Mouse (Mus musculus) G1E (cell line): ENCODE measurements around the gene Klf8. TPM values are rescaled to one million over a fixed set of nuclear protein-coding genes. Genes with fewer than 3 reads are reported as not detected.
"Not testable (repeated sequence)": the region's sequence is repeated elsewhere in the genome, so short reads cannot be mapped to it uniquely, and the experiment has no call there.

Experiments used
- ATAC-seq: 2 replicates; pipeline ENCODE4 v1.8.0; 2016; ENCODE audit warnings: mild to moderate bottlenecking; ENCODE audit not compliant: insufficient number of reproducible peaks, poor library complexity, low FRiP score, severe bottlenecking; ENCODE audit errors: extremely low read depth
- DNase-seq: peaks from one replicate; pipeline ENCODE4 v3.0.0; 2012; ENCODE audit warnings: low spot score
- H3K27me3 ChIP-seq: 2 replicates; pipeline ENCODE4 v1.6.1; 2012; ENCODE audit warnings: mild to moderate bottlenecking, low read length, inconsistent platforms; ENCODE audit not compliant: insufficient read depth
- H3K36me3 ChIP-seq: replicated peaks from 2 replicates; pipeline ENCODE3; 2012; ENCODE audit warnings: mild to moderate bottlenecking, inconsistent platforms
- H3K4me1 ChIP-seq: 2 replicates; pipeline ENCODE4 v1.6.1; 2012; ENCODE audit warnings: low read depth, low read length, inconsistent platforms, mixed read lengths; ENCODE audit not compliant: insufficient read depth
- H3K4me3 ChIP-seq: 2 replicates; pipeline ENCODE4 v1.5.1; 2012; ENCODE audit warnings: low read depth, mild to moderate bottlenecking, inconsistent platforms, low read length, moderate library complexity, mixed read lengths
- H3K9me3 ChIP-seq: replicated peaks from 2 replicates; pipeline ENCODE4 v1.6.1; 2012; ENCODE audit warnings: inconsistent platforms
- CTCF ChIP-seq: IDR thresholded peaks from 2 replicates; pipeline ENCODE4 v1.5.1; 2012; ENCODE audit warnings: low read depth, low read length, inconsistent platforms, mixed read lengths
- GATA1 ChIP-seq: IDR thresholded peaks from 2 replicates; pipeline ENCODE4 v1.6.1; 2012; ENCODE audit warnings: borderline replicate concordance, low read length, inconsistent platforms, mixed read lengths
- GATA2 ChIP-seq: IDR thresholded peaks from 2 replicates; pipeline ENCODE4 v1.6.1; 2012; ENCODE audit warnings: low read depth, low read length, inconsistent platforms, borderline replicate concordance
- POLR2AphosphoS5 ChIP-seq: IDR thresholded peaks from 2 replicates; pipeline ENCODE4 v1.6.1; 2012; ENCODE audit warnings: low read depth, low read length, inconsistent platforms; ENCODE audit not compliant: insufficient replicate concordance
- TAL1 ChIP-seq: conservative IDR thresholded peaks from 2 replicates; pipeline ENCODE4 v1.6.1; 2012; ENCODE audit warnings: low read depth, low read length, inconsistent platforms, mixed read lengths
- polyA plus RNA-seq: library from polyadenylated mRNA; stranded (reverse); fragments of >175 nt; gene quantifications from 2 replicates; pipeline ENCODE4 v1.2.3, GENCODE M21; 2012
- total RNA-seq, 2 experiments: library from RNA; stranded (forward) in 1 of 2; stranded (reverse) in 1 of 2; fragments of 200-1000 nt in 1 of 2; fragments of >200 nt in 1 of 2; fragmentation: Nextera tagmentation in 1 of 2; gene quantifications; 2 replicates each; pipeline ENCODE4 v1.2.3; 2014 to 2017

The Klf8 gene
- total and polyA plus RNA-seq, 3 experiments: 0.05 TPM; not detected in 2

GRCm38 (mm10) chrX:153255504-153255903, 18.2 kb downstream of the Klf8 start:
- ATAC-seq (no peak), DNase-seq (no peak)
- H3K27me3 ChIP-seq: no peaks in the 10 kb centered on the region
- H3K4me3 ChIP-seq: no peak overlapping the region
- H3K4me1 ChIP-seq: no peaks in the 10 kb centered on the region
- no peaks in the 10 kb centered on the region for H3K36me3 ChIP-seq
- H3K9me3 ChIP-seq: no peaks in the 10 kb centered on the region
- TF ChIP-seq CTCF (no peak), GATA2 (no peak), GATA1 (no peak), TAL1 (no peak), POLR2AphosphoS5 (no peak)

GRCm38 (mm10) chrX:153282185-153282584, 44.9 kb downstream of the Klf8 start:
- Histone ChIP-seq H3K27me3 (no peaks in the 10 kb centered on the region), H3K4me3 (no peak overlapping the region), H3K9me3 (no peaks in the 10 kb centered on the region), H3K4me1 (no peaks in the 10 kb centered on the region), H3K36me3 (no peaks in the 10 kb centered on the region)
- no peak for ATAC-seq
- TF ChIP-seq POLR2AphosphoS5 (no peak), GATA2 (no peak), GATA1 (no peak), CTCF (no peak), TAL1 (no peak)
- DNase-seq: no peak

GRCm38 (mm10) chrX:153311356-153311755, 74.1 kb downstream of the Klf8 start:
- H3K4me3 ChIP-seq: no peak overlapping the region
- TF ChIP-seq TAL1 (no peak), CTCF (no peak), POLR2AphosphoS5 (no peak), GATA1 (no peak), GATA2 (no peak)
- ATAC-seq (no peak), DNase-seq (no peak)
- H3K9me3 ChIP-seq: no peaks in the 10 kb centered on the region
- H3K36me3 ChIP-seq: no peaks in the 10 kb centered on the region
- H3K4me1 ChIP-seq: no peaks in the 10 kb centered on the region
- no peaks in the 10 kb centered on the region for H3K27me3 ChIP-seq

GRCm38 (mm10) chrX:153323105-153323504, 85.8 kb downstream of the Klf8 start:
- Histone ChIP-seq H3K4me1 (no peaks in the 10 kb centered on the region), H3K36me3 (no peaks in the 10 kb centered on the region), H3K27me3 (no peaks in the 10 kb centered on the region), H3K9me3 (no peaks in the 10 kb centered on the region), H3K4me3 (no peak overlapping the region)
- DNase-seq (no peak), ATAC-seq (no peak)
- TF ChIP-seq GATA2 (no peak), CTCF (no peak), POLR2AphosphoS5 (no peak), TAL1 (no peak), GATA1 (no peak)

- ATAC-seq: not testable (repeated sequence)
Measured at GRCm38 (mm10) chrX:153334140-153334539, 96.9 kb downstream of the Klf8 start.

GRCm38 (mm10) chrX:153359331-153360215, 122.3 kb downstream of the Klf8 start:
- Histone ChIP-seq H3K4me3 (no peak overlapping the region), H3K9me3 (no peaks in the 10 kb centered on the region), H3K27me3 (peaks cover 12% of the 10 kb centered on the region; the same call in 1 of the 2 replicates), H3K36me3 (no peaks in the 10 kb centered on the region), H3K4me1 (no peaks in the 10 kb centered on the region)
- no peak for ATAC-seq
- no peak for DNase-seq
- TF ChIP-seq TAL1 (no peak), CTCF (no peak), GATA1 (no peak), GATA2 (no peak), POLR2AphosphoS5 (no peak)

More at GRCm38 (mm10) chrX:153334140-153334539, 96.9 kb downstream of the Klf8 start:
- not testable (repeated sequence) for H3K36me3 ChIP-seq, H3K27me3 ChIP-seq, DNase-seq, H3K9me3 ChIP-seq, H3K4me3 ChIP-seq, H3K4me1 ChIP-seq
